Comparison of ENCODE assay signal across 8 mouse cellular contexts in the genomic region with DNA sequence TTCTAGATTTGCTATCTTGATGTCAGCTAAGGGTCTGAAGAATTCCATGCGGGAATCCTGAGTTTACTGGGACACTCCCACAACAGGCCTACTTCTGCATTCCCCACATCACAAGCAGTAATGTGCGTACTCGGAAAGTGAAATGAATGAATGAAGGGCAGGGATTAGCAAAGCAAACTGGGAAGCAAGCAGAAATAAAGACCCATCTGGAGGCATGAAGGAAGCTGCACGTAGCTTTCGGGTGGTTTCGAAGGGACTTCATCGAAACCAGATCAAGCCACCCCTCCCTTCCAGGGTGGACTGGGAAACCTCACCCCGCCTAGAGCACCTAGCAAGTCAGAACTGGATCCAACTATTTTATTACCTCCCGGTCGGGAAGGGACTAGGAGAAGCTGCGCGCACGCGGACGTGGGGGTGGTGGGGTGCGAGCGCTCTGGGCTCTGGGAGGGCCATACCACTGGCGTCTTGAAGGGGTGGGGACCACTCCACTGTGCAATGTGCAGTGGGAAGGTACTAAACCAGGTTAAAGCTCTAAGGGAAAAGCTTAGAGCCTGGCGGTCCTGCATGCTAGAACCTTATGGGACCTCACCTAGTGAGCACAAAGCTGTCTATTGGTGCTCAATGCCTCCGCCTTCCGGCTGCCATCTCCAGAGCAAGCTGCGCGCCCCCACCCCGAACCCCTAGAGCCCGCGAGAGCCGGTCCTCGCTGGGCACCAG. TPM values are rescaled to one million over a fixed set of nuclear protein-coding genes. Genes with fewer than 3 reads are reported as not detected.
DNase-seq lines count a peak whose midpoint lies in the region; ATAC-seq and TF ChIP-seq lines count a peak whose summit lies in the region.

No protein-coding gene starts in this region.

- H3K4me1 ChIP-seq in heart, embryonic 16.5 days (ENCODE audit: control insufficient read depth, insufficient read depth, low read length): peaks cover 24% of the 10 kb centered on the region
- peaks cover 52% of the 10 kb centered on the region for H3K4me1 ChIP-seq in G1E (ENCODE audit: insufficient read depth, low read depth, low read length)
- H3K4me1 ChIP-seq in forebrain, embryonic 12.5 days: no peaks in the 10 kb centered on the region
- no peaks in the 10 kb centered on the region for H3K4me1 ChIP-seq in midbrain, embryonic 14.5 days (ENCODE audit: control insufficient read depth, insufficient read depth, low read length)

- peak overlapping the region; percentile 59 for H3K9ac ChIP-seq in heart, embryonic 16.5 days (ENCODE audit: low read length)
- no peak overlapping the region for H3K9ac ChIP-seq in forebrain, embryonic 12.5 days
- H3K9ac ChIP-seq in midbrain, embryonic 14.5 days (replicated peaks; ENCODE audit: low read length): no peak overlapping the region

- peak overlapping the region; percentile 62 for H3K4me2 ChIP-seq in heart, embryonic 16.5 days (ENCODE audit: low read depth, low read length)
- peak overlapping the region; percentile 36 for H3K4me2 ChIP-seq in forebrain, embryonic 12.5 days
- peak overlapping the region; percentile 39 for H3K4me2 ChIP-seq in midbrain, embryonic 14.5 days (ENCODE audit: low read length)

- peak overlapping the region; percentile 45 for H3K4me3 ChIP-seq in heart, embryonic 16.5 days (ENCODE audit: low read length)
- H3K4me3 ChIP-seq in G1E (ENCODE audit: low read depth, low read length): peak overlapping the region; percentile 44; the same call in 1 of the 2 replicates
- peak overlapping the region; percentile 13; the same call in 1 of the 2 replicates for H3K4me3 ChIP-seq in forebrain, embryonic 12.5 days (replicated peaks)
- 0 out of 2 replicates have a peak overlapping the region, but pooled peaks have one; percentile 8 for H3K4me3 ChIP-seq in midbrain, embryonic 14.5 days (replicated peaks; ENCODE audit: low read depth, low read length)

- H3K36me3 ChIP-seq in heart, embryonic 16.5 days (ENCODE audit: control insufficient read depth, insufficient read depth): no peaks in the 10 kb centered on the region
- H3K36me3 ChIP-seq in G1E (replicated peaks): peaks cover 2% of the 10 kb centered on the region
- no peaks in the 10 kb centered on the region for H3K36me3 ChIP-seq in forebrain, embryonic 12.5 days (replicated peaks)
- H3K36me3 ChIP-seq in midbrain, embryonic 14.5 days (ENCODE audit: control insufficient read depth, insufficient read depth, low read length): no peaks in the 10 kb centered on the region

- DNase-seq in heart, adult 8-10 months (ENCODE audit: low spot score): no peak
- peak; percentile 9 for DNase-seq in G1E (ENCODE audit: low spot score)
- DNase-seq in kidney, postnatal 14 days: peak; percentile 27
- no peak for DNase-seq in midbrain, embryonic 14.5 days
- DNase-seq in Muller cell, postnatal 12 days (ENCODE audit: inconsistent ontology term): no peak
- no peak for DNase-seq in ovary, postnatal 10 days (ENCODE audit: low spot score)

- peak overlapping the region; percentile 55 for H3K27ac ChIP-seq in heart, embryonic 16.5 days (ENCODE audit: low read length)
- H3K27ac ChIP-seq in forebrain, embryonic 12.5 days: no peak overlapping the region
- no peak overlapping the region for H3K27ac ChIP-seq in midbrain, embryonic 14.5 days (replicated peaks; ENCODE audit: low read depth, low read length)

- TF ChIP-seq CTCF in G1E (IDR thresholded peaks at IDR 0.05; ENCODE audit: low read depth, low read length): no peak

- no peak for ATAC-seq in heart, embryonic 16.5 days (replicated peaks; ENCODE audit: extremely low read depth, insufficient read depth, low FRiP score)
- no peak for ATAC-seq in G1E (ENCODE audit: extremely low read depth, insufficient number of reproducible peaks, low FRiP score, poor library complexity, severe bottlenecking)
- no peak for ATAC-seq in forebrain, embryonic 12.5 days (ENCODE audit: low FRiP score)
- no peak for ATAC-seq in midbrain, embryonic 14.5 days (ENCODE audit: low FRiP score, low TSS enrichment)

- no peaks in the 10 kb centered on the region for H3K9me3 ChIP-seq in heart, embryonic 16.5 days (replicated peaks; ENCODE audit: control insufficient read depth, low read length)
- no peaks in the 10 kb centered on the region for H3K9me3 ChIP-seq in G1E (replicated peaks)
- H3K9me3 ChIP-seq in forebrain, embryonic 12.5 days: 0 out of 2 replicates have a peak, but pooled peaks cover 2% of the 10 kb centered on the region
- H3K9me3 ChIP-seq in midbrain, embryonic 14.5 days (ENCODE audit: control insufficient read depth, low read length): no peaks in the 10 kb centered on the region

- WGBS in heart, embryonic 16.5 days: 16% methylated on average over 28 of the region's 28 CpGs
- 35% methylated on average over 28 of the region's 28 CpGs for WGBS in forebrain, embryonic 12.5 days
- WGBS in midbrain, embryonic 14.5 days: 42% methylated on average over 28 of the region's 28 CpGs

- H3K27me3 ChIP-seq in heart, embryonic 16.5 days (ENCODE audit: control insufficient read depth, insufficient read depth, low read length): no peaks in the 10 kb centered on the region
- no peaks in the 10 kb centered on the region for H3K27me3 ChIP-seq in G1E (ENCODE audit: insufficient read depth, low read length)
- H3K27me3 ChIP-seq in forebrain, embryonic 12.5 days: no peaks in the 10 kb centered on the region
- no peaks in the 10 kb centered on the region for H3K27me3 ChIP-seq in midbrain, embryonic 14.5 days (ENCODE audit: control insufficient read depth, insufficient read depth, low read length)

RNA-seq across cellular contexts. Expression of gene Plp2, which starts 3.3 kb away (rescaled TPM):
- polyA plus RNA-seq in heart, embryonic 16.5 days (2015; fragmentation: Nextera tagmentation; extraction: Ambion mirVana): 142 and 150 TPM in 2 replicates
- 10 to 100 TPM; 39.8 to 56.9 (median 51.1) TPM for total RNA-seq in heart, adult 8-10 months (2022)
- total RNA-seq in G1E (2014; fragmentation: Nextera tagmentation): 129 and 156 TPM in 2 replicates
- total RNA-seq in G1E (2017): 50.9 and 54.9 TPM in 2 replicates
- 61.2 and 70.2 TPM in 2 replicates for polyA plus RNA-seq in G1E (2012)
- 45.5 and 52.0 TPM in 2 replicates for polyA plus RNA-seq in forebrain, embryonic 12.5 days (2016; fragmentation: Nextera tagmentation; extraction: Ambion mirVana)
- polyA plus RNA-seq in midbrain, embryonic 14.5 days (2014; fragmentation: Nextera tagmentation; extraction: Ambion mirVana): 11.2 and 22.4 TPM in 2 replicates

RNA-seq across cellular contexts. Expression of gene Magix, which starts 6.6 kb away (rescaled TPM):
- polyA plus RNA-seq in heart, embryonic 16.5 days (2015; fragmentation: Nextera tagmentation; extraction: Ambion mirVana): 0.60 and 1.1 TPM in 2 replicates
- total RNA-seq in heart, adult 8-10 months (2022): 10 to 100 TPM; 26.1 to 30.3 (median 28.8) TPM
- total RNA-seq in G1E (2014; fragmentation: Nextera tagmentation) (not detected in 2 replicates), G1E (2017) (0.12 and 0.27 TPM in 2 replicates)
- polyA plus RNA-seq in G1E (2012): 0.05 TPM in 1 of 2 replicates, not detected in the other
- polyA plus RNA-seq in forebrain, embryonic 12.5 days (2016; fragmentation: Nextera tagmentation; extraction: Ambion mirVana): 0.09 and 0.19 TPM in 2 replicates
- polyA plus RNA-seq in midbrain, embryonic 14.5 days (2014; fragmentation: Nextera tagmentation; extraction: Ambion mirVana): 0.16 TPM in 2 replicates

RNA-seq across cellular contexts. Expression of gene Prickle3, which starts 17.4 kb away (rescaled TPM):
- polyA plus RNA-seq in heart, embryonic 16.5 days (2015; fragmentation: Nextera tagmentation; extraction: Ambion mirVana): 10.0 and 10.5 TPM in 2 replicates
- 10 to 100 TPM; 18.8 to 22.2 (median 19.5) TPM for total RNA-seq in heart, adult 8-10 months (2022)
- not detected in 2 replicates for total RNA-seq in G1E (2014; fragmentation: Nextera tagmentation)
- 0.16 and 0.41 TPM in 2 replicates for total RNA-seq in G1E (2017)
- polyA plus RNA-seq in G1E (2012): 0.04 TPM in 2 replicates
- 2.0 and 2.6 TPM in 2 replicates for polyA plus RNA-seq in forebrain, embryonic 12.5 days (2016; fragmentation: Nextera tagmentation; extraction: Ambion mirVana)
- polyA plus RNA-seq in midbrain, embryonic 14.5 days (2014; fragmentation: Nextera tagmentation; extraction: Ambion mirVana): 0.89 and 1.4 TPM in 2 replicates

RNA-seq across cellular contexts. Expression of gene Gpkow, which starts 22.5 kb away (rescaled TPM):
- 33.2 and 33.5 TPM in 2 replicates for polyA plus RNA-seq in heart, embryonic 16.5 days (2015; fragmentation: Nextera tagmentation; extraction: Ambion mirVana)
- total RNA-seq in heart, adult 8-10 months (2022): 10 to 100 TPM; 18.3 to 21.9 (median 21.3) TPM
- 59.1 and 66.0 TPM in 2 replicates for total RNA-seq in G1E (2014; fragmentation: Nextera tagmentation)
- 21.6 and 25.5 TPM in 2 replicates for total RNA-seq in G1E (2017)
- polyA plus RNA-seq in G1E (2012): 6.4 and 11.4 TPM in 2 replicates
- polyA plus RNA-seq in forebrain, embryonic 12.5 days (2016; fragmentation: Nextera tagmentation; extraction: Ambion mirVana): 45.6 and 53.4 TPM in 2 replicates
- 39.3 and 53.8 TPM in 2 replicates for polyA plus RNA-seq in midbrain, embryonic 14.5 days (2014; fragmentation: Nextera tagmentation; extraction: Ambion mirVana)

RNA-seq across cellular contexts. Expression of gene Syp, which starts 36.2 kb away (rescaled TPM):
- 0.95 and 1.4 TPM in 2 replicates for polyA plus RNA-seq in heart, embryonic 16.5 days (2015; fragmentation: Nextera tagmentation; extraction: Ambion mirVana)
- total RNA-seq in heart, adult 8-10 months (2022): 1 to 10 TPM; 2.9 to 5.4 (median 3.8) TPM
- total RNA-seq in G1E (2014; fragmentation: Nextera tagmentation): 0.39 and 0.83 TPM in 2 replicates
- total RNA-seq in G1E (2017): 0.49 and 0.58 TPM in 2 replicates
- 0.22 and 0.38 TPM in 2 replicates for polyA plus RNA-seq in G1E (2012)
- polyA plus RNA-seq in forebrain, embryonic 12.5 days (2016; fragmentation: Nextera tagmentation; extraction: Ambion mirVana): 42.0 and 44.8 TPM in 2 replicates
- 81.7 and 125 TPM in 2 replicates for polyA plus RNA-seq in midbrain, embryonic 14.5 days (2014; fragmentation: Nextera tagmentation; extraction: Ambion mirVana)

Comparison
In these comparisons a context has a peak if more than half of its experiments do, and no peak if none do; other contexts are left out.
1. DNase-seq: peak in G1E (single experiment) and kidney, postnatal 14 days (single experiment); none in heart, adult 8-10 months (single experiment), midbrain, embryonic 14.5 days (single experiment), Muller cell, postnatal 12 days (single experiment) and ovary, postnatal 10 days (single experiment).
2. Peak in every context shown above with its lines, with median percentiles within 50 percentile points of each other: H3K4me2 ChIP-seq and H3K4me3 ChIP-seq.